8 mouse cellular contexts compared by ENCODE assay signal in the genomic region with DNA sequence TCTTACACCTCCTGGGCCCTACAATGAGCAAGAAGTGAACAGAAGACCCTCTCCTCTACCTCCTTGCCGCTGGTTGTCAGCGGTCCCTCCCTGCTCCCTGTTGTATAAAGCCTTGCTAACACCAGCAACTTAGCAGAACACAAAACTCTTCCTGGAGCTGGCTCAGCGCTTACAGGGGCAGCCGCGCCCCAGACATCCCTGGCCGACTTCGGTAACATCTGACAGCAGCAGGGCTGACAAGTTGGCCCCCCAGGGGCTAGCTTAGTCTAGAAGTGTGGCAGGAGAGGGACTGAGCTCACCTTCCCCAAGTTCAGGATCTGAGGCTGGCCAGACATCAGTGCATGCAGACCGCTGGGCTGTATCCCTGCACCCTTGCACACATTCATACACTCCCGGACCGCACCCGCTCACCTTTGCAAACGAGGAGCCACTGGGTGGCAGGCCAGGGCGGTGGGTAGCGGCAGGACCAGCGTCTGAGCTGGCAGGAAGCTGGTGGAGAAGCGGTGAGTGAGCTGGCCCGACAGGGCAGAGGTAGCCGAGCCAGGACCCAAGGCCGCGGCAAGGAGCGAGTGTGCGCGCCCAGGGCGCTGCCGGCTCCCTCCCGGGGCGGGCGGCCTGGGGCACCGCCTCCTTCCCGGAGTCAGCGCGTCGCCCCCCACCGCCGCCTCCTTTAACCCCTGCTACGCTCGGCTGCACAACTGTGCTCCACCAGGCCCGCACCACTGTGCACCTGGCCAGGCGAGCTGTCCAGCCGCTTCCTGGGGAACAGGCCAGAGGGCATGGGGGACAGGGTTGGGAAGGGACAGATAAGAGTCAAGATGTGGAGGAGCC.
DNase-seq lines count a peak whose midpoint lies in the region; ATAC-seq lines count a peak whose summit lies in the region.

No protein-coding gene starts in this region.

- H3K4me2 ChIP-seq in hindbrain, embryonic 15.5 days: peak overlapping the region; percentile 70
- H3K4me2 ChIP-seq in liver, embryonic 12.5 days: peak overlapping the region; percentile 58

- H3K27me3 ChIP-seq in erythroblast, embryonic 14.5 days (ENCODE audit: control insufficient read depth): peaks cover 34% of the 10 kb centered on the region
- H3K27me3 ChIP-seq in hindbrain, embryonic 15.5 days: peaks cover 13% of the 10 kb centered on the region
- peaks cover 53% of the 10 kb centered on the region for H3K27me3 ChIP-seq in liver, embryonic 12.5 days (replicated peaks)

- H3K27ac ChIP-seq in hindbrain, embryonic 15.5 days (replicated peaks): no peak overlapping the region
- no peak overlapping the region for H3K27ac ChIP-seq in liver, embryonic 12.5 days

- peak overlapping the region; percentile 50 for H3K4me3 ChIP-seq in erythroblast, embryonic 14.5 days (replicated peaks)
- H3K4me3 ChIP-seq in hindbrain, embryonic 15.5 days: peak overlapping the region; percentile 41
- peak overlapping the region; percentile 51 for H3K4me3 ChIP-seq in liver, embryonic 12.5 days

- WGBS in hindbrain, embryonic 15.5 days: 5% methylated on average over 36 of the region's 40 CpGs
- 2% methylated on average over 39 of the region's 40 CpGs for WGBS in liver, embryonic 12.5 days (ENCODE audit: insufficient replicate concordance)

- H3K4me1 ChIP-seq in erythroblast, embryonic 14.5 days (ENCODE audit: control insufficient read depth): peaks cover 21% of the 10 kb centered on the region
- H3K4me1 ChIP-seq in hindbrain, embryonic 15.5 days (replicated peaks): peaks cover 24% of the 10 kb centered on the region
- H3K4me1 ChIP-seq in liver, embryonic 12.5 days: peaks cover 31% of the 10 kb centered on the region

- no peaks in the 10 kb centered on the region for H3K36me3 ChIP-seq in erythroblast, embryonic 14.5 days (ENCODE audit: control insufficient read depth)
- H3K36me3 ChIP-seq in hindbrain, embryonic 15.5 days: no peaks in the 10 kb centered on the region
- H3K36me3 ChIP-seq in liver, embryonic 12.5 days: no peaks in the 10 kb centered on the region

- DNase-seq in gastrocnemius, postnatal 10 days: peak; percentile 60
- peak; percentile 6 for DNase-seq in naive thymus-derived CD4-positive, alpha-beta T cell, adult 2 months (ENCODE audit: low read depth)
- peak; percentile 29 for DNase-seq in thymus, postnatal 25 days
- DNase-seq in frontal cortex, postnatal 14 days (ENCODE audit: low spot score in 2 of 2): no peak

- no peaks in the 10 kb centered on the region for H3K9me3 ChIP-seq in erythroblast, embryonic 14.5 days (ENCODE audit: control insufficient read depth, low read length)
- H3K9me3 ChIP-seq in hindbrain, embryonic 15.5 days: no peaks in the 10 kb centered on the region
- H3K9me3 ChIP-seq in liver, embryonic 12.5 days (replicated peaks): no peaks in the 10 kb centered on the region

- ATAC-seq in erythroblast, adult 5-6 weeks (replicated peaks; ENCODE audit: low FRiP score, poor library complexity, severe bottlenecking): no peak
- ATAC-seq in hindbrain, embryonic 15.5 days (ENCODE audit: low FRiP score, low read depth): peak; percentile 63
- peak; percentile 28 for ATAC-seq in liver, embryonic 12.5 days

- peak overlapping the region; percentile 37 for H3K9ac ChIP-seq in hindbrain, embryonic 15.5 days
- peak overlapping the region; percentile 44 for H3K9ac ChIP-seq in liver, embryonic 12.5 days

Comparison
In these comparisons a context has a peak if more than half of its experiments do, and no peak if none do; other contexts are left out.
1. DNase-seq: peak in gastrocnemius, postnatal 10 days (single experiment), naive thymus-derived CD4-positive, alpha-beta T cell, adult 2 months (single experiment) and thymus, postnatal 25 days (single experiment); none in frontal cortex, postnatal 14 days (0 of 2).
2. Peak in every context shown above with its lines, with median percentiles within 50 percentile points of each other: H3K4me3 ChIP-seq.